Mouse (Mus musculus) ES-E14 (cell line): ENCODE measurements around the gene Map2k5.

ENCODE experiments used
- CHD2 ChIP-seq: IDR thresholded peaks from 2 replicates; pipeline ENCODE4 v1.6.1; 2014; ENCODE audit warnings: mild to moderate bottlenecking, low read depth, low read length, inconsistent platforms
- HCFC1 ChIP-seq: IDR thresholded peaks from 2 replicates; pipeline ENCODE4 v1.6.1; 2012; ENCODE audit warnings: low read length, inconsistent platforms, borderline replicate concordance; ENCODE audit not compliant: insufficient read depth
- MAFK ChIP-seq: IDR thresholded peaks from 2 replicates; pipeline ENCODE4 v1.6.1; 2014; ENCODE audit warnings: mild to moderate bottlenecking, low read depth, low read length, inconsistent platforms; ENCODE audit not compliant: insufficient read depth
- ZC3H11A ChIP-seq: IDR thresholded peaks from 2 replicates; pipeline ENCODE4 v1.6.1; 2012; ENCODE audit warnings: low read depth, mild to moderate bottlenecking, inconsistent platforms, low read length, borderline replicate concordance
- ZNF384 ChIP-seq: IDR thresholded peaks from 2 replicates; pipeline ENCODE4 v1.6.1; 2012; ENCODE audit warnings: low read depth, low read length, inconsistent platforms

- TF ChIP-seq CHD2 = no peak
- no peak for TF ChIP-seq ZC3H11A
- no peak for TF ChIP-seq MAFK
- TF ChIP-seq ZNF384 = no peak
- no peak for TF ChIP-seq HCFC1
These were observed 180.4 kb downstream of the Map2k5 start for GRCm38 (mm10) chr9:63197252-63197651.
